Mouse (Mus musculus) CH12.LX (cell line): ENCODE results near the gene 1700013G24Rik.

Experiments used
- CHD1 ChIP-seq: IDR thresholded peaks from 2 replicates; pipeline ENCODE4 v1.6.1; 2012; ENCODE audit warnings: low read depth, low read length, improper control_type of control experiment, inconsistent platforms
- CHD2 ChIP-seq: IDR thresholded peaks from 2 replicates; pipeline ENCODE4 v1.6.1; 2011; ENCODE audit warnings: low read length, improper control_type of control experiment
- CTCF ChIP-seq, 2 experiments: IDR thresholded peaks in 1 of 2; conservative IDR thresholded peaks in 1 of 2; 2 replicates each; pipeline ENCODE4 v1.5.1; 2011 to 2012; ENCODE audit warnings: low read depth in 2 of 2, low read length in 2 of 2, improper control_type of control experiment in 1 of 2, inconsistent platforms in 1 of 2, mild to moderate bottlenecking in 1 of 2, moderate library complexity in 1 of 2
- ELF1 ChIP-seq: IDR thresholded peaks from 2 replicates; pipeline ENCODE4 v1.6.1; 2014; ENCODE audit warnings: low read depth, mild to moderate bottlenecking, inconsistent platforms, low read length, improper control_type of control experiment
- EP300 ChIP-seq: IDR thresholded peaks from 2 replicates; pipeline ENCODE4 v1.6.1; 2011; ENCODE audit warnings: low read length, improper control_type of control experiment
- GABPA ChIP-seq: IDR thresholded peaks from 2 replicates; pipeline ENCODE4 v1.6.1; 2012; ENCODE audit warnings: low read depth, low read length, improper control_type of control experiment, inconsistent platforms; ENCODE audit not compliant: insufficient replicate concordance
- HCFC1 ChIP-seq: IDR thresholded peaks from 2 replicates; pipeline ENCODE4 v1.6.1; 2012; ENCODE audit warnings: low read depth, mild to moderate bottlenecking, inconsistent platforms, low read length, improper control_type of control experiment
- JUND ChIP-seq: conservative IDR thresholded peaks from 2 replicates; pipeline ENCODE4 v1.6.1; 2011; ENCODE audit warnings: low read depth, low read length, improper control_type of control experiment
- POLR2A ChIP-seq: IDR thresholded peaks from 2 replicates; pipeline ENCODE4 v1.6.1; 2011; ENCODE audit warnings: low read depth, mild to moderate bottlenecking, improper control_type of control experiment, low read length
- USF1 ChIP-seq: IDR thresholded peaks from 2 replicates; pipeline ENCODE4 v1.6.1; 2014; ENCODE audit warnings: low read depth, mild to moderate bottlenecking, inconsistent platforms, low read length, improper control_type of control experiment
- ZKSCAN1 ChIP-seq: IDR thresholded peaks from 2 replicates; pipeline ENCODE4 v1.6.1; 2012; ENCODE audit warnings: low read depth, inconsistent platforms, low read length, improper control_type of control experiment, borderline replicate concordance
- ZMIZ1 ChIP-seq: IDR thresholded peaks from 2 replicates; pipeline ENCODE4 v1.6.1; 2012; ENCODE audit warnings: low read depth, mild to moderate bottlenecking, inconsistent platforms, low read length, improper control_type of control experiment
- ZNF384 ChIP-seq: IDR thresholded peaks from 2 replicates; pipeline ENCODE4 v1.6.1; 2012; ENCODE audit warnings: low read depth, low read length, improper control_type of control experiment, inconsistent platforms

DNA sequence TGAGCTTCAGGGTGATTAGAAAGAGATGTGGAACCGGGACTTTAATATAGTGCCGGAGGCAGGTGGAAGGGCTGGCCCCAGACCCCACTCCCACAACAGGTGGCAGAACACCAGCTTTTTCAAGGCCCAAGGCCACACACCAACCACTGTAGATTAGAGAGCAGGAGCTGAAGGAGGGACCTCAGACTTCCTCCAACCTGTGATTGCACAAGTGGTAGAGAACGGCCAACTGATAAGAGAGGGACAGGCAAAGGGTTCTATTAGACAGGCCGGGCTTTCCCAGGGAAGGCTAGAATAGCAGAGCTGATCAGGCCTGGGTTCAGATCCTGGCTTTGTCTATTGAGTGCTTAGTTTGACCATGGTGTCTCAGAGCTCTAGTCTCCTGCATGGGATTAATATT lies 22.6 kb upstream of the 1700013G24Rik start, which contains the start of gene Cela3b:
- no peak for TF ChIP-seq CHD2
- TF ChIP-seq JUND = no peak
- TF ChIP-seq USF1 = no peak
- TF ChIP-seq EP300 = no peak
- TF ChIP-seq ZMIZ1 = no peak
- TF ChIP-seq CHD1 = no peak
- no peak for TF ChIP-seq ZNF384
- TF ChIP-seq HCFC1 = no peak
- TF ChIP-seq POLR2A = no peak
- no peak for TF ChIP-seq ZKSCAN1
- TF ChIP-seq ELF1 = no peak
- no peak for TF ChIP-seq CTCF (conservative IDR thresholded peaks at IDR 0.05 in 1 of 2, IDR thresholded peaks at IDR 0.05 in 1 of 2; ENCODE audit: low read depth in 2 of 2, low read length in 2 of 2)
- no peak for TF ChIP-seq GABPA
